Mouse (Mus musculus): Measurements from ENCODE around the gene Nktr.

- TF ChIP-seq POLR2A (IDR thresholded peaks at IDR 0.05; ENCODE audit: extremely low read depth, insufficient read depth, low read length) (no peak), CTCF (IDR thresholded peaks at IDR 0.05; ENCODE audit: extremely low read depth, insufficient read depth, low read length) (no peak)
Observed at GRCm38 (mm10) chr9:121690200-121690651, 28.7 kb upstream of the Nktr start.

All from cortical plate, adult 2 months (tissue).